Mouse (Mus musculus) adrenal gland, postnatal 4 days (tissue): ENCODE data around the gene Mknk2. TPM values are rescaled to one million over a fixed set of nuclear protein-coding genes. Genes with fewer than 3 reads are reported as not detected.
"Not testable (repeated sequence)": the region's sequence is repeated elsewhere in the genome, so short reads cannot be mapped to it uniquely, and the experiment has no call there.

ENCODE experiments used
- DNase-seq, 2 experiments: peaks; one replicate each; pipeline ENCODE4 v3.0.0; 2021 to 2022; ENCODE audit warnings: low spot score in 2 of 2, mixed read lengths in 2 of 2
- total RNA-seq, 2 experiments: library from RNA; stranded (reverse); gene quantifications; 2 replicates each; pipeline ENCODE4 v1.2.3; 2021

Mknk2 gene
- total RNA-seq, 2 experiments from 2014 or later = 126 to 134 TPM

- no peak for DNase-seq
Observed at GRCm38 (mm10) chr10:80654866-80655265, 23.0 kb downstream of the Mknk2 start.

- DNase-seq = no peak
Observed at GRCm38 (mm10) chr10:80653156-80653720, 24.7 kb downstream of the Mknk2 start.

- DNase-seq = no peak
Observed at GRCm38 (mm10) chr10:80650392-80650791, 27.5 kb downstream of the Mknk2 start.

- not testable (repeated sequence) for DNase-seq
Observed at GRCm38 (mm10) chr10:80649910-80650309, 28.0 kb downstream of the Mknk2 start.

- DNase-seq = no peak
Observed at GRCm38 (mm10) chr10:80646936-80647335, 31.0 kb downstream of the Mknk2 start.

- no peak for DNase-seq
Observed at GRCm38 (mm10) chr10:80635345-80635744, 42.6 kb downstream of the Mknk2 start.

GRCm38 (mm10) chr10:80628925-80629324 lies 49.0 kb downstream of the Mknk2 start:
- DNase-seq = no peak

GRCm38 (mm10) chr10:80627685-80628084 lies 50.2 kb downstream of the Mknk2 start:
- no peak for DNase-seq

- no peak for DNase-seq
Observed at GRCm38 (mm10) chr10:80625764-80626163, 52.1 kb downstream of the Mknk2 start.

GRCm38 (mm10) chr10:80623457-80624191 lies 54.3 kb downstream of the Mknk2 start:
- peak in 1 of 2 experiments; percentile 45 for DNase-seq

- DNase-seq = peak in 1 of 2 experiments; percentile 37
Observed at GRCm38 (mm10) chr10:80622661-80623456, 55.1 kb downstream of the Mknk2 start, which contains the start of gene Csnk1g2. TSS of gene Csnk1g2 (plus strand) at chr10:80622838.

GRCm38 (mm10) chr10:80621940-80622660 lies 55.8 kb downstream of the Mknk2 start:
- peak; percentile 96 to 98 for DNase-seq

- no peak for DNase-seq
Observed at GRCm38 (mm10) chr10:80621690-80621939, 56.3 kb downstream of the Mknk2 start.

- no peak for DNase-seq
Observed at GRCm38 (mm10) chr10:80620796-80621689, 56.9 kb downstream of the Mknk2 start.

GRCm38 (mm10) chr10:80620365-80620764 lies 57.5 kb downstream of the Mknk2 start:
- no peak for DNase-seq

GRCm38 (mm10) chr10:80619465-80620244 lies 58.3 kb downstream of the Mknk2 start:
- no peak for DNase-seq

- DNase-seq = no peak
Observed at GRCm38 (mm10) chr10:80618181-80618580, 59.7 kb downstream of the Mknk2 start.
